Mouse (Mus musculus): ENCODE data around the gene Exoc3l.
"Not testable (repeated sequence)": the region's sequence is repeated elsewhere in the genome, so short reads cannot be mapped to it uniquely, and the experiment has no call there.

Gene Exoc3l

DNA sequence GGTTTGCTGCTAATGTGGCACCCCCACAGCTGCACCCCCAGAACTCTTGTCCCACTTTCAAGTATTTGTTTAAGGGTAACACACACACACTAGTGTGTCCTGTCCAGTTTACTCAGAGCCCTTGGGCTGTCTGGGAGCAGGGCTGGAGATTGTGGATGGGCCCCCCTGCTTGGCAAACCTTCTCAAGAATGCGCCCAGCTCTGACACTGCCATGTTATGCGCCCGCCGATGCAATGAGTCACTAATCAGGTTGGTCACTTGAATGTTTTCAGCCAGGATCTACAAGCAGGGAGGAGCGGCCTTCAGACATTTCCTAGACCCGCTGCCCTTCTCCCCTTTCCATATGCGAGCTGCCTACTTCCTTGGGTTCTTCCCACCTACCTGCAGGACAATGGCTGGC, 3.4 kb downstream of the Exoc3l start:
- in situ Hi-C loops (cut with MboI, MseI), result no loop called here

DNA sequence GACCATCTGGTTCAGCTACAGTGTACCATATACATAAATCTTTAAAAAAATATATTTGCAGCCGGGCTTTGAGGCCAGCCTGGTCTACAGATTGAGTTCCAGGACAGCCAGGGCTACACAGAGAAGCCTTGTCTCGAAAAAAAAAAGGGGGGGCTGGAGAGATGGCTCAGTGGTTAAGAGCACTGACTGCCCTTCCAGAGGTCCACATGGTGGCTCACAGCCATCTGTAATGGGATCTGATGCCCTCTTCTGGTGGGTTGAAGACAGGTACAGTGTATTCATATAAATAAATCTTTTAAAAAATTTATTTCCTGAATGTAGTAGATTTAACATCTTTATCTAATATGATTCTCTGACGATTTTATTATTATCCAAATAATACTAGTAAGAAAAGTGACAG, 4.1 kb downstream of the Exoc3l start:
- in situ Hi-C loops (cut with MboI, MseI), result not testable (repeated sequence)

GRCm38 (mm10) chr8:105291364-105291763, 4.5 kb downstream of the Exoc3l start:
- in situ Hi-C loops (cut with MboI, MseI), result not testable (repeated sequence)

DNA sequence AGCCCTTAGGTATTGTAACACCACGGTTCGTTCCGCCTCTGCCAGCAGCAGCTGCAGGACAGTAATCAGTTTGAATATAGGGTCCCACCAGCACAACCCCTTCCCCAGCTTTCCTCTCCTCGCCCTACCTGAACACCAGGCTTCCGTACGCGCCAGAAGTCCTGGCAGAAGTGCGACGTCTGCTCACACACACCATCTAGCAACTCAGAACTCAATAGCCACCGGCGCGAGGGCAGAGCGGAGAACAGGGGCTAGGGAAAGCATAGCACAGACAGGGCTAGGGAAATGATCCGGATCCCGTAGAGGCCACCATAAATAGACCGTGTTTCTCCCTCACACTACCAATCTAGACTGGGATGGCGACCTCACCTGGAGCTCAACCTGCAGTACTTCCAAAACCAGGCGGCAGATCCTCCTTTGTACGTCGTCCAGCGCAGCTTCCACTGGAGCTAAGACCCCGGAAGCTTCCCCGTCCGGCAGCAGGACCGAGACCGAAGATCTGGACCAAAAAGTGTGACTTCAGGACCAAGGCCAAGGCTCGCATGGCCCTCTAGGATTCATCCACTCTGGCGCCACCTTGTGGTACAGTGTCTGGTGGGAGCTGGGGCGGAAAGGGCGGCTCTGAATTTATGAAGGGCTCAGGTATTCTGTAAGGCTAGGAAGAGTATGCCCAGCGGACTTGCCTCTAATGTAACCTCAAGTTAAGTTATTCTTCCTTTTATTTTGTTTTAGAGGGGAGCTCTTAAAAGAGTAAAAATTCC, 5.2 kb downstream of the Exoc3l start:
- in situ Hi-C loops (cut with MboI, MseI), result no loop called here

DNA sequence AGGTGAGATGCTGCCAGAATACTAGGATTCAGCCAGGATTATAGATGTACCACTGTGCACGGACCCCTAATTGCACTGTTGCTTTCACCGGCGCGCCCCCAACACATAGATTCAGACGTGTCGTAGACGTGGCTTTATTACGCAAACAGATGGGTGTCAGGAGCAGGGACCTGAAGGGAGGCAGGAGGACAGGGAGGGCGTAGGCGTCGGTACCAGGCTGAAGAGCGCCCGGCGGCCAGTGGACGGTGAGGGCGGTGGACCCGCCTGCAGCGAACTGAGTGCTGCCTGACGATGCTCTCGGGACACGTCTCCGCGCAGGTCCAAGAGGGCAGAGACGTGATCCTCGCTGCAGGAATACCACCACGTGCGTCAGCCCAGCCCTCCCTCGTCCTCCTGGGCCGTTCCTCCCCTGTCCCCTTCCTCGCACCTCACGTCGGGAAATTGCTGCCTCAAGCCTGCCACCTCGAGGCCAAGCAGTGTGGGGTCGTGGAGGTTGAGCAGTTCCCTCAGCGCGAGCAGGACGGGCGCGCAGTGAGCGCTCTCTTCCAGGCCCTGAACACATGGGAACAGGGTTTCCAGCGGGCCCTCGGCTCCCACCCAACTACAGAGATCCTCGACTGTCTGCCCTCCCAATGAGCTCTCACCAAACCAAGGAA, 6.0 kb downstream of the Exoc3l start, which contains the start of gene 4931428F04Rik:
TSS of gene 4931428F04Rik (minus strand) at position 60 of the 656 bp plus-strand sequence.
- in situ Hi-C loops (cut with MboI, MseI), result no loop called here

DNA sequence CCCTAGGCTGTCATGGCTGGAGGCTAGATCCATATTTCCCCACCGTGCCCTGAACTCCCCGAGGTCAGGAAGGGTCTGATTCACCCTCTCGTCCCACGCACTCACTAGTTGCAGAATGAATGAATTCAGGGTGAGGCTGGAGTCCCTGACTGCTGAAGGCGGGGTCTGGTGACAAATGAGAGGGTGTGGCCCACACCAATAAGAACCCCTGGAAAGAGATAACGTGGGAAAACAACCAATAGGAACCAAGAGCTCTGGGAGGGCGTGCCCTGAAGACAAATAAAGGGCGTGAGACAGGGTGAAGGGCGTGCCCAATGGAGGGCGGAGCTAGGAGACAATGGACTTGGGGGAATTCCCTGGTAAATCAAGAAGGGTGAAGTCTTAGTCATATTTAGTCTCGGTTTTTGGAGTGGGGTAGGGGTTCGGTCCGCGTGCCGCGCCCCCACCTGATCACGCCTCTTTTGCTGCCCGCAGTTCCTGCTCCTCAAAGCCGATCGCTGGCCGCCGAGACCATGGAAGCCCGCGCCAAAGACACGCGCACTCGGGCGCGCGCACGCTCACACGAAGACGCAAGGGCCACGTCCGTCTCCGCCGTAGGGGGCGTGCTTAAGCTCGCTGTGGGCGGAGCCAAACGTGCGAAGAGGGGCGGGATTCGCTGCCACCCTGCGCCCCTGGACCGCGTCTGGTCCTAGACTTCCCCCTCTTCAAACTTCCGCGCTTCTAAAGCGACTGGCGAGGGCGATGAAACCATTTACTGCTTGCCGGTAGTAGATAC, 6.8 kb downstream of the Exoc3l start:
- in situ Hi-C loops (cut with MboI, MseI), result no loop called here

- in situ Hi-C loops (cut with MboI, MseI), result no loop called here
Observed at GRCm38 (mm10) chr8:105288231-105288630, 7.7 kb downstream of the Exoc3l start.

GRCm38 (mm10) chr8:105286907-105287306, 9.0 kb downstream of the Exoc3l start:
- in situ Hi-C loops (cut with MboI, MseI), result no loop called here

GRCm38 (mm10) chr8:105285514-105285913, 10.4 kb downstream of the Exoc3l start:
- in situ Hi-C loops (cut with MboI, MseI), result no loop called here

GRCm38 (mm10) chr8:105283074-105283473, 12.8 kb downstream of the Exoc3l start:
- in situ Hi-C loops (cut with MboI, MseI), result no loop called here

DNA sequence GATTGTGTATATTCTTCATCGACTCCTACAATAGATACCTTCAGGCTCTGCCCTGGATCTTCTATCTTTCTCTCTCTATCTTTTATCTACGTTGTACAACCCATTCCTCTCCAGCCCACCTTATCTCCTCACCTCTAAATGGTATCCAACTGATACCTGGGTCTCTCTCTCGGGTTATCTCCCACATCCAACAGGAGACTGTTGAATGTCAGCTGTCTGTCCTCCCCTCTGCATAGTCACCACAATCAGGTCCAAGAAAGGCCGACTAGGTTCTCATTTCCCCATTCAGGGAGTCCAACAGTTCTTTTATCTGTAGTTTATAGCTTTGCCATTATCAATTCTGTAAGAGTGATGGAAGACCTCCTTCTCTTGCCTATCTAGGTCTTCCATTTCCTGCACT, 13.7 kb downstream of the Exoc3l start:
- in situ Hi-C loops (cut with MboI, MseI), result no loop called here

- in situ Hi-C loops (cut with MboI, MseI), result no loop called here
Observed at GRCm38 (mm10) chr8:105281821-105282220, 14.1 kb downstream of the Exoc3l start.

- in situ Hi-C loops (cut with MboI, MseI), result no loop called here
Observed at GRCm38 (mm10) chr8:105280567-105280966, 15.3 kb downstream of the Exoc3l start.

GRCm38 (mm10) chr8:105278911-105279334, 17.0 kb downstream of the Exoc3l start:
- in situ Hi-C loops (cut with MboI, MseI), result no loop called here

- in situ Hi-C loops (cut with MboI, MseI), result no loop called here
Observed at GRCm38 (mm10) chr8:105276292-105277120, 19.4 kb downstream of the Exoc3l start.

DNA sequence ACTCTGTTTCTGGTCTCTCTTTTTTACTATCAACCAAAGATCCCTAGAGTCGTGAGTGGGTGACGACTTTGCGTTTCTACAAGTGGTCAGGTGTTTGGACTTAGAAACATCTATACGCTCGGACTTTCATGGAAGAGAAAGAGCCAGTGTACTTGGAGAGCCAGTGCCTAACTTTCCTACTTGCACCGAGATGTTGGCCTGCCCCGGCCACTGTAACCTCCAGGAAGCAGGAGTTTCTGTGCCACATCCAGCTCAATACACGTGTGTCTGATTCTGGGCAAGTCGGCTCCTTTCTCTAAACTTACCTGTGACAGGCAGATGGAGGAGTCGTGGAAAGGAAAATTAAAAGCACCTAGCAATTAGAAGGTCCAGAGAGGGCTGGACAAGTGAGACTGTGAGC, 20.1 kb downstream of the Exoc3l start, which contains the start of gene Nol3:
TSS of gene Nol3 (plus strand) at position 301 of the 400 bp plus-strand sequence.
- in situ Hi-C loops (cut with MboI, MseI), result no loop called here

DNA sequence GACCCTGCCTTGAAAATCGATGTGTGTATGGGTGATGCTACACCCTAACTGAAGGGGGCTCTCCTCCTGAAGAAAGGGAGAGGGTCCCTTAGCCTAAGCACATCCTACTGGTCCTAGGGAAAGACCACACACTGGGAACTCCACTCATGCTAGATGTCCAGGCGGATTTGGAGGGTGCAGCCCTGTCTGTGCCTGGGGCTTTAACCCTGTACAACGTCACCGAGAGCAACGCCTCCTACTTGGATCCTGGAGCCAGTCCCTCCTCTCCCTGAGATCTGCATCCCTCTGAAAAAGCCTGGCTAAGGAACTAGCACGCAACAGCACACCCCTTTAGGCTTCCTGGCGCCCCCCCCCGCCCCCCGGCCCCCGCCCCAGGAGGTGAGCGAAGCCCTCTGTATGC, 20.5 kb downstream of the Exoc3l start:
- in situ Hi-C loops (cut with MboI, MseI), result no loop called here

- in situ Hi-C loops (cut with MboI, MseI), result loop anchor here (25.0 kb wide), 1 partner anchor 634 kb away; the partner anchor contains the start of genes Ciao2b and Rrad
Observed at GRCm38 (mm10) chr8:105270916-105271186, 25.1 kb downstream of the Exoc3l start.

DNA sequence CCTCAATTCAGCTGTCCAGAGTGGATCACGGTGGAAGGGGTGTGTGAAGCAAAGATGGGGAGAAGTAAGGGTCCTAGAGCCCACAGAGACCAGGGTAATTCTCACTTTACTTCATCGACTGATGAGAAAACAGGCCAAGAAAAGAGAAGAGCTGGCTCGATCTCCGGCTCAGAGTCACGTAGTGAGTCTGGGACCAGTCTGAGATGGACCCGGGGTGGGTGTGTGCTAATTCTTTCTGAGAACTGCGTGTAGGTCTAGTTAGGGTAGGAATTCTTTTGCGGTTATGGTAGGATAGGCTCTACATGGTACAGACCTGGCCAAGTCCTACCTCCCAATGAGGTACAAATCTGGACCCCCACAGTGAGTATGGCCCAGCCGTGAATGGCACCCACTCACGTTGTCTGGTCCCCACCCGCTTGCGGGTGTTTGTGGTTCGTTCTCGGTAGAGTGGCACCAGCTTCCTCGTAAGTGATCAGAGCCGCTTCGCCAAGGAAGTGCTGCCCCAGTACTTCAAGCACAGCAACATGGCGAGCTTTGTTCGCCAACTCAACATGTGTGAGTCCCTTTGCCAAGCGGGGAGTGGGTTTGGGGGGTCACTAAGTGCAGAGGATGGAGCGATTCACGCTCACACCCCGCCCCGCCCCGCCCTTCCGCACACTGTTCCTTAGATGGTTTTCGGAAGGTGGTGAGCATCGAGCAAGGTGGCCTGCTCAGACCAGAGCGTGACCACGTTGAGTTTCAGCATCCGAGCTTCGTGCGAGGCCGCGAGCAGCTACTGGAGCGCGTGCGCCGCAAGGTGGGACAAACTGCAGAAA, 25.6 kb downstream of the Exoc3l start:
- in situ Hi-C loops (cut with MboI, MseI), result loop anchor here (25.0 kb wide), 1 partner anchor 633 kb away; the partner anchor contains the start of genes Ciao2b and Rrad

GRCm38 (mm10) chr8:105269461-105269947, 26.4 kb downstream of the Exoc3l start, which contains the start of gene Hsf4:
Hsf4 (plus strand) TSS chr8:105269801.
- in situ Hi-C loops (cut with MboI, MseI), result loop anchor here (25.0 kb wide), 1 partner anchor 632 kb away; the partner anchor contains the start of genes Ciao2b and Rrad

Measured in regulatory T cell (primary cell).